Mouse (Mus musculus): Measurements from ENCODE around the gene Pde4d.

GRCm38 (mm10) chr13:108642259-108642658, 192.5 kb downstream of the Pde4d start:
- TF ChIP-seq CTCF (IDR thresholded peaks at IDR 0.05; ENCODE audit: control insufficient read depth, insufficient read depth, insufficient read length) (no peak), MAX (IDR thresholded peaks at IDR 0.05) (no peak), USF1 (IDR thresholded peaks at IDR 0.05; ENCODE audit: low read depth) (no peak), MYOD1 (IDR thresholded peaks at IDR 0.05; ENCODE audit: control insufficient read depth, insufficient read length, low read depth) (no peak), MYOG (IDR thresholded peaks at IDR 0.05; ENCODE audit: control insufficient read depth, extremely low read depth, insufficient read length) (no peak), CEBPB (IDR thresholded peaks at IDR 0.05; ENCODE audit: low read depth) (no peak), FOSL1 (IDR thresholded peaks at IDR 0.05; ENCODE audit: insufficient read depth, low read length, poor library complexity, severe bottlenecking) (no peak)
